11 mouse cellular contexts compared by ENCODE assay signal in genomic region chr12:17665906-17666326, GRCm38 (mm10). TPM values are rescaled to one million over a fixed set of nuclear protein-coding genes. Genes with fewer than 3 reads are reported as not detected.
DNase-seq lines count a peak whose midpoint lies in the region; ATAC-seq lines count a peak whose summit lies in the region.
"Had no signal": no experiment of that assay in that cellular context is flagged by ENCODE, and none has a peak within 500 bp of the region (broad histone marks: within the 10 kb centered on the region; RNA-seq: fewer than 3 reads in every experiment).

No protein-coding gene starts in this region.

- peak; percentile 70 for ATAC-seq in heart, embryonic 12.5 days (ENCODE audit: insufficient number of reproducible peaks, low FRiP score)
- peak; percentile 74 for ATAC-seq in intestine, embryonic 16.5 days
- no peak for ATAC-seq in activated CD4-positive, CD25-positive, alpha-beta regulatory T cell, adult 4 months
- no peak for ATAC-seq in forebrain, embryonic 11.5 days (replicated peaks; ENCODE audit: low FRiP score)
- ATAC-seq: liver, embryonic 12.5 days had no signal

- H3K36me3 ChIP-seq in heart, embryonic 12.5 days = no peaks in the 10 kb centered on the region
- no peaks in the 10 kb centered on the region for H3K36me3 ChIP-seq in intestine, embryonic 16.5 days (ENCODE audit: control insufficient read depth, insufficient read depth, low read length)
- no peaks in the 10 kb centered on the region for H3K36me3 ChIP-seq in forebrain, embryonic 11.5 days (ENCODE audit: control insufficient read depth, insufficient read depth, low read length)
- H3K36me3 ChIP-seq: embryonic facial prominence, embryonic 12.5 days; liver, embryonic 12.5 days had no signal

- 45% methylated on average over 7 of the region's 7 CpGs for WGBS in heart, embryonic 12.5 days
- WGBS in intestine, embryonic 16.5 days = 45% methylated on average over 7 of the region's 7 CpGs
- WGBS in large intestine, adult 2 months = 21% methylated on average over 7 of the region's 7 CpGs
- WGBS in forebrain, embryonic 11.5 days = 45% methylated on average over 7 of the region's 7 CpGs

- H3K9me3 ChIP-seq in heart, embryonic 12.5 days (replicated peaks) = no peaks in the 10 kb centered on the region
- H3K9me3 ChIP-seq in intestine, embryonic 16.5 days (ENCODE audit: control insufficient read depth, low read length) = no peaks in the 10 kb centered on the region
- no peaks in the 10 kb centered on the region for H3K9me3 ChIP-seq in forebrain, embryonic 11.5 days (ENCODE audit: control insufficient read depth, low read length)
- H3K9me3 ChIP-seq: embryonic facial prominence, embryonic 12.5 days; liver, embryonic 12.5 days had no signal

- peaks cover 19% of the 10 kb centered on the region; the same call in 1 of the 2 replicates for H3K4me1 ChIP-seq in heart, embryonic 12.5 days (replicated peaks)
- H3K4me1 ChIP-seq in intestine, embryonic 16.5 days (ENCODE audit: control insufficient read depth, insufficient read depth, low read length) = no peaks in the 10 kb centered on the region; the same call in 1 of the 2 replicates
- no peaks in the 10 kb centered on the region for H3K4me1 ChIP-seq in forebrain, embryonic 11.5 days (replicated peaks; ENCODE audit: control insufficient read depth, insufficient read depth, low read length)
- H3K4me1 ChIP-seq: liver, embryonic 12.5 days had no signal

- H3K27me3 ChIP-seq in heart, embryonic 12.5 days (replicated peaks) = peaks cover 5% of the 10 kb centered on the region
- H3K27me3 ChIP-seq in intestine, embryonic 16.5 days (replicated peaks; ENCODE audit: control insufficient read depth, insufficient read depth, low read length) = no peaks in the 10 kb centered on the region
- H3K27me3 ChIP-seq in forebrain, embryonic 11.5 days (ENCODE audit: control insufficient read depth, insufficient read depth, low read length) = no peaks in the 10 kb centered on the region
- H3K27me3 ChIP-seq: embryonic facial prominence, embryonic 12.5 days; liver, embryonic 12.5 days had no signal

- DNase-seq in heart, postnatal 25 days (ENCODE audit: low spot score) = no peak
- DNase-seq in 3134 (ENCODE audit: extremely low read depth, insufficient read length, low spot score) = peak; percentile 16
- peak; percentile 66 for DNase-seq in large intestine, adult 2 months (ENCODE audit: low read depth, low spot score)
- no peak for DNase-seq in layer of hippocampus, postnatal 36 days
- DNase-seq in forebrain, embryonic 11.5 days (ENCODE audit: low spot score) = no peak
- DNase-seq: cerebellum, adult 11 months had no signal

- no peak overlapping the region for H3K27ac ChIP-seq in heart, embryonic 12.5 days (ENCODE audit: poor library complexity, severe bottlenecking)
- no peak overlapping the region for H3K27ac ChIP-seq in intestine, embryonic 16.5 days (ENCODE audit: low read length)
- H3K27ac ChIP-seq in forebrain, embryonic 11.5 days (ENCODE audit: low read depth, low read length) = no peak overlapping the region
- H3K27ac ChIP-seq: embryonic facial prominence, embryonic 12.5 days; liver, embryonic 12.5 days had no signal

- H3K9ac ChIP-seq in heart, embryonic 12.5 days = no peak overlapping the region
- no peak overlapping the region for H3K9ac ChIP-seq in intestine, embryonic 16.5 days (ENCODE audit: low read depth, low read length)
- H3K9ac ChIP-seq in forebrain, embryonic 11.5 days (ENCODE audit: low read length) = no peak overlapping the region
- H3K9ac ChIP-seq: embryonic facial prominence, embryonic 12.5 days; liver, embryonic 12.5 days had no signal

- intact Hi-C loops in heart, postnatal 25 days (cut with DNase I) = loop anchor here (5.0 to 10.0 kb wide), 2 partner anchors 111 to 131 kb away; no protein-coding TSS in a partner anchor

- no peak overlapping the region for H3K4me2 ChIP-seq in heart, embryonic 12.5 days
- H3K4me2 ChIP-seq in intestine, embryonic 16.5 days (ENCODE audit: low read depth, low read length) = no peak overlapping the region
- no peak overlapping the region for H3K4me2 ChIP-seq in forebrain, embryonic 11.5 days (ENCODE audit: low read depth, low read length, severe bottlenecking)
- H3K4me2 ChIP-seq: embryonic facial prominence, embryonic 12.5 days; liver, embryonic 12.5 days had no signal

- H3K4me3 ChIP-seq in heart, embryonic 12.5 days = no peak overlapping the region
- H3K4me3 ChIP-seq in intestine, embryonic 16.5 days (ENCODE audit: low read length) = no peak overlapping the region
- no peak overlapping the region for H3K4me3 ChIP-seq in forebrain, embryonic 11.5 days (ENCODE audit: low read depth, low read length)
- H3K4me3 ChIP-seq: embryonic facial prominence, embryonic 12.5 days; liver, embryonic 12.5 days had no signal

RNA-seq across cellular contexts. Expression of gene Hpcal1, which starts 24.7 kb away (rescaled TPM):
- polyA plus RNA-seq in heart, embryonic 12.5 days (2016; fragmentation: Nextera tagmentation; extraction: Ambion mirVana) = 19.9 and 22.1 TPM in 2 replicates
- total RNA-seq in heart, postnatal 25 days (2021) = 10 to 100 TPM; 15.3 to 20.8 TPM
- 48.7 and 50.3 TPM in 2 replicates for polyA plus RNA-seq in intestine, embryonic 16.5 days (2015; fragmentation: Nextera tagmentation; extraction: Ambion mirVana)
- polyA plus RNA-seq in large intestine, adult 2 months (2012; rRNA removed) = 86.2 and 86.6 TPM in 2 replicates
- total RNA-seq in layer of hippocampus, postnatal 36 days (2021) = 10 to 100 TPM; 59.3 to 61.3 TPM
- polyA plus RNA-seq in activated CD4-positive, CD25-positive, alpha-beta regulatory T cell, adult 4 months (2017; shearing (Covaris generic)) = 10 to 100 TPM; 59.7 to 63.6 TPM
- 41.9 and 45.7 TPM in 2 replicates for polyA plus RNA-seq in forebrain, embryonic 11.5 days (2014; fragmentation: Nextera tagmentation; extraction: Ambion mirVana)

Comparison
In these comparisons a context has a peak if more than half of its experiments do, and no peak if none do; other contexts are left out.
1. ATAC-seq: peak in heart, embryonic 12.5 days (single experiment) and intestine, embryonic 16.5 days (single experiment); none in activated CD4-positive, CD25-positive, alpha-beta regulatory T cell, adult 4 months (single experiment) and forebrain, embryonic 11.5 days (single experiment).
2. DNase-seq: peak in 3134 (single experiment) and large intestine, adult 2 months (single experiment); none in heart, postnatal 25 days (single experiment), layer of hippocampus, postnatal 36 days (0 of 2) and forebrain, embryonic 11.5 days (single experiment).